Mouse (Mus musculus) lung, postnatal 0 days (tissue): Measurements from ENCODE around the gene Cdh4.

ENCODE experiments used
- CTCF ChIP-seq: IDR thresholded peaks from 2 replicates; pipeline ENCODE4 v1.5.1; 2016; ENCODE audit warnings: antibody characterized with exemption, mild to moderate bottlenecking
- EP300 ChIP-seq: IDR thresholded peaks from 2 replicates; pipeline ENCODE4 v1.6.1; 2016; ENCODE audit warnings: antibody characterized with exemption, mild to moderate bottlenecking, control low read depth

GRCm38 (mm10) chr2:179867669-179868068 lies 425.4 kb downstream of the Cdh4 start:
- TF ChIP-seq CTCF (no peak), EP300 (no peak)
